Mouse (Mus musculus): ENCODE results near the gene Usp30. TPM values are rescaled to one million over a fixed set of nuclear protein-coding genes. Genes with fewer than 3 reads are reported as not detected.

Gene Usp30
- total and polyA plus RNA-seq, 2 experiments from 2014 or later, result 20.6 to 56.3 TPM

DNA sequence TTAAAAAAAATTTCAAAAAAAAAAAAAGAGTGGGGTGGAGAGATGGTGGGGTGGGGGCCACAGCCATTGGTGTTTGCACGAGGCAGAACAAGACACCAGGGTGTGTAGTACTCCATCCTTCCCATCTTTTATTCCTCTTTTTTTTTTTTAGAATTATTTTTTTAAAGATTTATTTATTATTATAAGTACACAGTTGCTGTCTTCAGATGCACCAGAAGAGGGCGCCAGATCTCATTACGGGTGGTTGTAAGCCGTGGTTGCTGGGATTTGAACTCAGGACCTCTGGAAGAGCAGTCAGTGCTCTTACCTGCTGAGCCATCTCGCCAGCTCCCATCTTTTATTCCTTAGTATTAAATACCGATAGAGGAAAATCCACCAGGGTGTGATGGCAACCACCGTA lies 108.2 kb downstream of the Usp30 start:
- ATAC-seq (ENCODE audit: low FRiP score) (no peak), DNase-seq (ENCODE audit: low spot score) (no peak)
- H3K4me2 ChIP-seq (ENCODE audit: low read depth, low read length, poor library complexity, severe bottlenecking), result no peak overlapping the region
- peaks cover 25% of the 10 kb centered on the region for H3K27me3 ChIP-seq (ENCODE audit: insufficient read depth, low read length)
- no peak overlapping the region for H3K9ac ChIP-seq (replicated peaks; ENCODE audit: low read length, poor library complexity, severe bottlenecking)
- H3K27ac ChIP-seq (ENCODE audit: low read depth, low read length), result no peak overlapping the region
- H3K4me1 ChIP-seq (ENCODE audit: insufficient read depth, low read length), result no peaks in the 10 kb centered on the region
- H3K36me3 ChIP-seq (ENCODE audit: insufficient read depth, low read length), result no peaks in the 10 kb centered on the region
- H3K9me3 ChIP-seq (ENCODE audit: low read length), result no peaks in the 10 kb centered on the region
- peak; percentile 38 for TF ChIP-seq CTCF (IDR thresholded peaks at IDR 0.05)
- H3K4me3 ChIP-seq (ENCODE audit: low read depth, low read length), result no peak overlapping the region
- WGBS, result 73% methylated on average over 7 of the region's 7 CpGs

DNA sequence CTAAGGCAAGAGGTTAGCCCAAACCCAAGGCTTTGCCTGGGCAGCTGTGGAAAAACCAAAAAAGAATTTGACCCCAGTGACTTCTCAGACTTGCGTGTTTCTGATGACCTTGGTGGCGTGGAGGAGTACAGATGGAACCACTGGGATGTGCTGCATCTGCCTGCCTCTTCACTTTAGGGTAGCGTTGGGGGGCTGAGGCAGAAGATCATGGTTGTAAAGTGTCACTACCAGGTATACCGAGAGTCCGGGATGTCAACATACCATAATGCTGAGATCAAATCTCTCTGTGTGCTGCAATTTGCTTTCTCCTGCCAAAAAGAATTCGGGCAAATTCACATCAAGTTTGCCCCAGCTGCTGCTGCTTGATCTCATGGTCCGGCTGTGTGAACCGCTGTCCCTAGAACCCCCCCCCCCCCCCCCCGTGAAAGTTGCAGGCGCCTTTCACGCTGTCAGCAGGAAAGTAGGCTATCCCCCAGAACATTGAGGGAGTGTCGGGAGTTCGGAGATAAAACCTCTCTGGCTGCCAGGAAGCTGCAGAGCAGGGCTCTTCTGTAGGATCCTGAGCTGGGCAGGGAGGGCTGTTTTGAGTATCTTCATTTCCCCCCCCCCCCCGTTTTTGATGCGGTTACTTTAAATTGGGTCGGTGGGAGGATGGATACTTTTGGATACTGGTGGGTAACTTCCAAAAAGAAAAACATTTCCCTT lies 108.8 kb downstream of the Usp30 start:
- Histone ChIP-seq H3K4me3 (ENCODE audit: low read depth, low read length) (no peak overlapping the region), H3K27me3 (ENCODE audit: insufficient read depth, low read length) (peaks cover 25% of the 10 kb centered on the region), H3K9ac (replicated peaks; ENCODE audit: low read length, poor library complexity, severe bottlenecking) (no peak overlapping the region), H3K36me3 (ENCODE audit: insufficient read depth, low read length) (no peaks in the 10 kb centered on the region), H3K4me1 (ENCODE audit: insufficient read depth, low read length) (no peaks in the 10 kb centered on the region), H3K9me3 (ENCODE audit: low read length) (no peaks in the 10 kb centered on the region), H3K4me2 (ENCODE audit: low read depth, low read length, poor library complexity, severe bottlenecking) (no peak overlapping the region), H3K27ac (ENCODE audit: low read depth, low read length) (no peak overlapping the region)
- TF ChIP-seq CTCF (IDR thresholded peaks at IDR 0.05), result no peak
- ATAC-seq (ENCODE audit: low FRiP score) (no peak), DNase-seq (ENCODE audit: low spot score) (no peak)
- WGBS, result 29% methylated on average over 15 of the region's 16 CpGs

Other genes starting within 250 kb of the Usp30 start
- 0.52 and 3.1 TPM in 2 replicates for gene Selplg, start 232.8 kb upstream of the Usp30 start, total RNA-seq (2014; rRNA removed)
- 1.9 and 2.3 TPM in 2 replicates for gene Selplg, start 232.8 kb upstream of the Usp30 start, polyA plus RNA-seq (2015; fragmentation: Nextera tagmentation; extraction: Ambion mirVana)
- 157 and 311 TPM in 2 replicates for gene Coro1c, start 156.7 kb upstream of the Usp30 start, total RNA-seq (2014; rRNA removed)
- 165 and 171 TPM in 2 replicates for gene Coro1c, start 156.7 kb upstream of the Usp30 start, polyA plus RNA-seq (2015; fragmentation: Nextera tagmentation; extraction: Ambion mirVana)
- 14.0 and 14.3 TPM in 2 replicates for gene Ssh1, start 71.6 kb upstream of the Usp30 start, total RNA-seq (2014; rRNA removed)
- gene Ssh1, start 71.6 kb upstream of the Usp30 start, polyA plus RNA-seq (2015; fragmentation: Nextera tagmentation; extraction: Ambion mirVana), result 9.8 and 12.4 TPM in 2 replicates
- not detected in 2 replicates for gene Dao, start 61.8 kb upstream of the Usp30 start, total RNA-seq (2014; rRNA removed)
- 0.09 TPM in 1 of 2 replicates, not detected in the other for gene Dao, start 61.8 kb upstream of the Usp30 start, polyA plus RNA-seq (2015; fragmentation: Nextera tagmentation; extraction: Ambion mirVana)
- 175 and 176 TPM in 2 replicates for gene Svop, start 26.1 kb downstream of the Usp30 start, total RNA-seq (2014; rRNA removed)
- 105 and 109 TPM in 2 replicates for gene Svop, start 26.1 kb downstream of the Usp30 start, polyA plus RNA-seq (2015; fragmentation: Nextera tagmentation; extraction: Ambion mirVana)
- 6.3 and 6.4 TPM in 2 replicates for gene Alkbh2, start 62.8 kb downstream of the Usp30 start, total RNA-seq (2014; rRNA removed)
- 6.1 and 7.4 TPM in 2 replicates for gene Alkbh2, start 62.8 kb downstream of the Usp30 start, polyA plus RNA-seq (2015; fragmentation: Nextera tagmentation; extraction: Ambion mirVana)
- 7.9 and 9.4 TPM in 2 replicates for gene Ung, start 64.9 kb downstream of the Usp30 start, total RNA-seq (2014; rRNA removed)
- 6.7 and 8.0 TPM in 2 replicates for gene Ung, start 64.9 kb downstream of the Usp30 start, polyA plus RNA-seq (2015; fragmentation: Nextera tagmentation; extraction: Ambion mirVana)
- 2.0 and 2.7 TPM in 2 replicates for gene Acacb, start 81.1 kb downstream of the Usp30 start, total RNA-seq (2014; rRNA removed)
- gene Acacb, start 81.1 kb downstream of the Usp30 start, polyA plus RNA-seq (2015; fragmentation: Nextera tagmentation; extraction: Ambion mirVana), result 5.6 and 6.5 TPM in 2 replicates
- gene Foxn4, start 208.3 kb downstream of the Usp30 start, total RNA-seq (2014; rRNA removed), result 0.24 and 0.66 TPM in 2 replicates
- gene Foxn4, start 208.3 kb downstream of the Usp30 start, polyA plus RNA-seq (2015; fragmentation: Nextera tagmentation; extraction: Ambion mirVana), result 0.35 and 0.38 TPM in 2 replicates
- gene Myo1h, start 223.7 kb downstream of the Usp30 start, total RNA-seq (2014; rRNA removed), result 0.33 and 0.60 TPM in 2 replicates
- gene Myo1h, start 223.7 kb downstream of the Usp30 start, polyA plus RNA-seq (2015; fragmentation: Nextera tagmentation; extraction: Ambion mirVana), result 0.43 and 0.56 TPM in 2 replicates

Measured in midbrain, postnatal 0 days (tissue).